Mouse (Mus musculus) midbrain, embryonic 10.5 days (tissue): Measurements from ENCODE around the gene Fyttd1. TPM values are rescaled to one million over a fixed set of nuclear protein-coding genes. Genes with fewer than 3 reads are reported as not detected.

Experiments
- DNase-seq: peaks from one replicate; pipeline ENCODE4 v3.0.0-alpha.2; 2017; ENCODE audit warnings: low spot score
- H3K27ac ChIP-seq: fragments of 300-500 bp; sonication (generic); replicated peaks from 2 replicates; pipeline ENCODE4 v1.5.1; 2016; ENCODE audit warnings: mild to moderate bottlenecking
- H3K27me3 ChIP-seq: fragments of 300-500 bp; sonication (generic); 2 replicates; pipeline ENCODE4 v1.6.1; 2016; ENCODE audit warnings: low read depth, mild to moderate bottlenecking; ENCODE audit not compliant: poor library complexity, severe bottlenecking
- H3K36me3 ChIP-seq: fragments of 300-500 bp; sonication (generic); 2 replicates; pipeline ENCODE4 v1.6.1; 2016; ENCODE audit warnings: mild to moderate bottlenecking, moderate library complexity
- H3K4me1 ChIP-seq: fragments of 300-500 bp; sonication (generic); 2 replicates; pipeline ENCODE4 v1.6.1; 2016
- H3K4me3 ChIP-seq: fragments of 300-500 bp; sonication (generic); 2 replicates; pipeline ENCODE4 v1.5.1; 2016; ENCODE audit warnings: mild to moderate bottlenecking, moderate library complexity
- H3K9me3 ChIP-seq: fragments of 300-500 bp; sonication (generic); replicated peaks from 2 replicates; pipeline ENCODE4 v1.6.1; 2016; ENCODE audit warnings: mild to moderate bottlenecking
- WGBS: fragments of 180-500 bp; shearing (Covaris S2); methylation state at CpG from one replicate; pipeline ENCODE4 v1.1.7; 2016; 5-methylcytosine and 5-hydroxymethylcytosine counted together
- polyA plus RNA-seq: library from polyadenylated mRNA; unstranded; fragments of >200 nt; fragmentation: Nextera tagmentation; extraction: Ambion mirVana; gene quantifications from 2 replicates; pipeline ENCODE4 v1.2.1, GENCODE M21; 2016

Fyttd1 gene
- polyA plus RNA-seq, 1 experiment from 2014 or later = 92.6 TPM

DNA sequence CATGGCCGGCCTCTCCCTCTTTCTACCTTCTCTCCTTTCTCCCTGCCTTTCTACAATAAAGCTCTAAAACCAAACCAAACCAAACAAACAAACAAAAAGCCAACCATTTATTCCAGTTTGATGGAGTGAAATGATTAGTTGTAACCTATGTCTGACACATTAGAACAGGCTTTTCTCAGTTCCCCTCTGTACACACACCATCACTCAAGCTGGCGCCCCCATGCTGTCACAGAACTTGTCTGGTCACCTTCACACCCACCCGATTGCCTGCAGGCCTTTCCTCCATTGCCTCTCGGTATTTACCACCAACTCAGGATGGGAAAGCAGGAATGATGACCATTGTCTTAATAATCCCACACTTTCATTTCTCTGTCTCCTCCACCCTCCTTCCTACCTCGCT lies 79.6 kb downstream of the Fyttd1 start:
- no peak overlapping the region for H3K27ac ChIP-seq
- H3K36me3 ChIP-seq = peaks cover 55% of the 10 kb centered on the region
- H3K9me3 ChIP-seq = no peaks in the 10 kb centered on the region
- H3K4me3 ChIP-seq = no peak overlapping the region
- WGBS = 78% methylated on average over 5 of the region's 5 CpGs
- H3K27me3 ChIP-seq = no peaks in the 10 kb centered on the region
- no peaks in the 10 kb centered on the region for H3K4me1 ChIP-seq
- no peak for DNase-seq

Other genes starting within 250 kb of the Fyttd1 start
- gene Tnk2, start 233.6 kb upstream of the Fyttd1 start, polyA plus RNA-seq = 8.4 and 9.8 TPM in 2 replicates
- gene Muc4, start 141.6 kb upstream of the Fyttd1 start, polyA plus RNA-seq = 0.32 and 1.5 TPM in 2 replicates
- not detected in 2 replicates for gene Muc20, start 80.1 kb upstream of the Fyttd1 start, polyA plus RNA-seq
- gene Smbd1, start 67.0 kb upstream of the Fyttd1 start, polyA plus RNA-seq = not detected in 2 replicates
- 19.0 and 22.0 TPM in 2 replicates for gene Rubcn, start 266 bp downstream of the Fyttd1 start, polyA plus RNA-seq
- 32.1 and 40.3 TPM in 2 replicates for gene Lrch3, start 36.6 kb downstream of the Fyttd1 start, polyA plus RNA-seq
- 3.9 and 4.5 TPM in 2 replicates for gene Iqcg, start 178.7 kb downstream of the Fyttd1 start, polyA plus RNA-seq
- 787 and 975 TPM in 2 replicates for gene Rpl35a, start 179.0 kb downstream of the Fyttd1 start, polyA plus RNA-seq
- 3.8 and 3.9 TPM in 2 replicates for gene Lmln, start 185.0 kb downstream of the Fyttd1 start, polyA plus RNA-seq